Mouse (Mus musculus): ENCODE measurements at regions not wholly inside any gene's neighbourhood (a gene's known extent, or its start where the extent isn't known, plus 50 kb on each side); places are given as distances from the start of the nearest gene placed in this dataset.

DNA sequence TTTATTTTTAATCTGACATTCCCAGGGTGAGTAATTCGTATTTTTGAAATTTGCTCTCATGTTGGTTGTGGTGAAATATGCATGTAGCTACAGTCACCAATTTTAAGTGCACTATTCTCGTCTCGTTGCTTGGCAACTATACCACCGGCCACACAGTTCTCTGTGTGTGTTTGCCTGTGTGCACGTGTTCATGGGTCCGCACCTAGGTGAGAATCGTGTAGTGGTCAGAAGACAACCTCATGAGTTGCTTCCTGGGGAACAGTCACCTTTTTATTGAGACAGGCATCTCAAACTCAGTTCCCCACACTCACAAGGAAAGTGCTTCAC lies 92.2 kb downstream of the Sall1 start:
- TF ChIP-seq CTCF (conservative IDR thresholded peaks at IDR 0.05; ENCODE audit: low read length) (no peak), POU5F1 (IDR thresholded peaks at IDR 0.05; ENCODE audit: borderline replicate concordance, low read length) (no peak)

Measured in E14TG2a.4 (cell line).